Mouse (Mus musculus) MEL-GATA-1-ER (cell line): ENCODE results near the gene Dkkl1.
"Not testable (repeated sequence)": the region's sequence is repeated elsewhere in the genome, so short reads cannot be mapped to it uniquely, and the experiment has no call there.

ENCODE experiments used
- DNase-seq: peaks from one replicate; pipeline ENCODE4 v3.0.0-alpha.2; 2012; ENCODE audit warnings: low read depth; ENCODE audit errors: extremely low read depth

The Dkkl1 gene

GRCm38 (mm10) chr7:45211851-45212251 lies at the start of gene Dkkl1:
TSS of gene Dkkl1 (minus strand) at chr7:45212147.
- DNase-seq = peak; percentile 56

DNA sequence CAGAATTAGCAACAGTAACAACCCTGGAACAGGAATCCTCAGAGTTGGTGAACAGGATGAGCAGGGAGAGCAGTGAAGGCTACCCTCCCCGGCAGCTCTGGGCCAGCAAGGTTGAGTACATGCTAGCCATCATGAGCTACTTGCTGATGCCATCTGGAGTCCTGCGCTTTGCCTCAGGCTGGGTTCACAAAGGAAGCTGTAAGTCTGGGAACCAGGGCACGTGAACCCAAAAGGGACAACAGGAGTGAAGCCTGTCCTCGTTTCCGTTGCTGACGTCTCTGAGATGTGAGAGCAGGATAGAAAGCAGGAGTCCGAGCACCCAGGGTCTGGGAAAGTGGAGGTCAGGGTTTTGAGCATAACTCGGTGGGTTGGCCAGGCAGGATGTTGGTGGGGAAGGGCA lies 47.3 kb upstream of the Dkkl1 start:
- DNase-seq = no peak

GRCm38 (mm10) chr7:45257063-45257840 lies 45.3 kb upstream of the Dkkl1 start:
- no peak for DNase-seq

GRCm38 (mm10) chr7:45255822-45256221 lies 43.9 kb upstream of the Dkkl1 start:
- not testable (repeated sequence) for DNase-seq

GRCm38 (mm10) chr7:45253806-45254205 lies 41.9 kb upstream of the Dkkl1 start:
- no peak for DNase-seq

- DNase-seq = no peak
Observed at GRCm38 (mm10) chr7:45247666-45248065, 35.7 kb upstream of the Dkkl1 start.

- no peak for DNase-seq
Observed at GRCm38 (mm10) chr7:45241389-45241749, 29.4 kb upstream of the Dkkl1 start.

DNA sequence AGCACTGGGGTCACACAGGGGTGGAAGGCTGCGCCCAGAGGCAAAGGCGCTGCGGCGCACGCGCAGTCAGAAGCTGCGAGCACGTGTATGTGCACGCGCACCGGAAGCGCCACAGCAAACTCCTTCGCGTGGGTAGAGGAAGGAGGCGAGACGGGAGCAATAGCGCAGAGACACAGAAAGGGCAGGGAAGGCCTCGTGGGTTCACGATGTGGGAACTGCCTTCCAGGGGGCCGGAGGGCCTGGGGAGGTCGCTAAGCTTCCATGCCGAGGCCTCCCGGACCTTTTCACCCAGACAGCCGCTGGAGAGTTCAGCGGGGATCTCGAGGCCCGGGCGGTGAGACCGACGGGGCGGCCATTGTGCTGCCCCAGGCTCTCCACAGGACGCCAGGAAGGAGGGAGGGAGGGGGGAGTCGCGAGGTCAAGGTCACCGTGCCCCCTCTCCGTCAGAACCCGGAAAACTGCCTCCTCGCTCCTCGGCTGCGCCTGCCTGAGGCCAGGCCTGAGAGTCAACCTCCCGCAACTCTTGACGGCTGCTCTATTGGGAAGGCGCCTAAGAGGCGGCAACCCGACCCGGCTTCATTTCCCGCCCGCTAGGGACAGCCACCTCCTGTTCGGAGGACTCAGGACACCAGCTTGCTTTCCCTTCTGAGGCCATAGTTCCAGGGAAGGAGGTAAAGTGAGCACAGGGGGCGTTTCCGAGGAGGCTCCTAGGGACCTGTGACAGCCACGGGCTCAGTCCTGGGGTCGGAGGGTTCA lies 28.9 kb upstream of the Dkkl1 start, which contains the start of gene Slc6a16:
Gene Slc6a16 (plus strand): TSS at position 453 of the 756 bp plus-strand sequence.
- no peak for DNase-seq

- DNase-seq = no peak
Observed at GRCm38 (mm10) chr7:45240109-45240508, 28.2 kb upstream of the Dkkl1 start.

DNA sequence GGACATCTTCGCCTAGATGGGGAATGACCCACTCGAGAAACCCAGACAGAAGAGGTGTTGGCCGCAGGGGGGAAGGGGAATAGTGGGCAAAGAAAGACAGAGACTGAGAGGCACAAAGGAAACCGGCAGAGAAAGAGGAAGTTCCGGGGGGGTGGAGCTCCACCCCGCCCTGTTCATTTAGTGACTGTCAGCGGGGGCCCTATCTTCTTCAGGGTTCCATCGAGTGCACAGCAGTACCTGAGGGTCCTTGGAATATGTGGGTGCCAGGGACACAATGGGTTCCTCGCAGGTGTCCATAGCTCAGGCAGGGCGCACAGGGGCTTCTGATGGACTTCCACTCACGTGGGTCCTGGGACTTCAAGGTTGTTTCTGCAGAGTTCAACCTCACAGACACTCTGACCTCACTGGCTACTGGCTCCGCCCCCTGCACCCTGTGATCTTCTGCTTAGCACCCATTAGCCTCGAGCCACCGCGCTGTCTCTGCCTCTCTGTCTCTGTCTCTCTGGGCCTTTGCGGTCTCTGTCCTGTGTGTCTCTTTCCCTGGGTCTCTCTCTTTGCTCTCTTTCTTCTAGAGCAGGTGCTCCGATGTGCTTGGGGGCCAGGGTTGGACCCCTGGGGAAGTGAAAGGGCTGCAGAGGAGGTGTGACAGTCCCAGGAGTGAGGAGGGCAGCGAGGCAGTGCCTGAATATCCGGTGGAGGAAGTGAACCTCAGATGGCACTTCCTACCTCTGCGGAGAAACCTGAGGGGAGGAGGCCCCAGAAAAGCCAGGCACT lies 27.0 kb upstream of the Dkkl1 start, which contains the start of gene Cd37:
Gene Cd37 (minus strand): TSS at position 393 of the 774 bp plus-strand sequence.
- peak; percentile 87 for DNase-seq

DNA sequence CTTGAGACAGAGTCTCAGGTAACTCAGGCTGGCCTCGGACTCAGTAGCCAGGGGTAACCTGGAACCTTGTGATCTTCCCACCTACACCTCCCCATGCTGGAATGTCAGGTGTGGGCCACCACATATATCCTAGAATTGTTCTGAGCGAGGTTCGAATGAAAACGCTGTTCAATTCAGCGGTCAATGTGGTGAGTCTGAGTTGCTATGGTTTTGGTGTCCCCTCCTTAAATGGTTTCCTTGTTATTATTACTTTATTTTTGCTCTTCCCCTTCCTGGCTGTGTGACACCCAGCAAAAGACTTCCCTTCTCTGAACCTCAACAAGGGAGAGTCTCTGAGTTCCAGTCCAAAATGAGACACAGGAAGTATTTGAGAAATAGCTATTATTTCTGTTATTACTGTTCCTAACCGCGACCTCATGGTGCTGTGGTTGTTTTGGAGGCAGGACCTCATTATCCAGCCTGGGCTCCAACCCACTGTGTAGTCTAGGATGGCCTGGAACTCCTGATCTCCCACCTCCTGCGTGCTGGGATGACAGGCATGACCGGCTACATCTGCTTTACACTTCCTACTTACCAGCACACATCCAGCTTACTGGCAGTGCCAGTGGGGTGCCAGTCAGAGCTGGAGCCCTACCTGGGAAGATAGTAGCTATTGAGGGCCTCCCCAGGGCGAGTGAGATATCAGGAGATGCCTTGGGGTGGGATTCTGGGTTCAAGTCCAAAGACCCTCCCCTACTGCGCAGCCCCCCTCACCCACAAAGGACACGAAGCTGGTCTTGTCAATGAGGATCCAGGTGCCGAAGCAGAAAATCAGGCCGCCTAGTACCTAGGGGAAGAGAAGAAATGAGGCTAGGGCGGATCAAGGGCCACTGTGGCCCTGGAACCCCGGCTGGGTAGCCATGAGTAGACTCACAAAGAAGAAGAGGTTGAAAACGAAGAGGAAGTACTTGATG lies 26.1 kb upstream of the Dkkl1 start:
- DNase-seq = peak; percentile 40

DNA sequence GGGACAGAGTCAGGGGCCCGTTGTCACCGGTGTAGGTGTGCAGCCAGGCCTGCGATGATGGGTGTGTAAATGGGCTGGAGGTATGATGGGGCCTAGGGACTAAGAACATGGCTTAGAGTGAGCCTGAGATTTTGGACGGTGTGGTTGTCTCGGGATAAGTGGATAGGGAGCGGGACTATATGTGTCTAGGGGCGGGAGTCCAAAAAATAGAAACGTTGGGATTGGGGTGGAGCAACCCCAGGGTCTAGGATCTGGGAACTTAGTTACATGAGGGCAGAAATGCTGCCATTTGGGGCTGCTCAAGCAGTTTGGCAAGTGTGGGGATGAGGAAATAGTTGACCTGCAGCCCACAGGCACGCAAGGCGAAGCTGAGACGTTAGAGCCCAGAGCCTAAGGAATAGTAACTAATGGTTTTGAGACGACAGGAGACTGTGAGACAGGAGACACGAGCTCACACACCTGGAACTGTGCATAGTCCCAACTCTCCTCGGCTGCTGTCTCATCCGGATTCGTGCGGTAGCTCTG lies 23.8 kb upstream of the Dkkl1 start:
- no peak for DNase-seq

GRCm38 (mm10) chr7:45234922-45235571 lies 23.1 kb upstream of the Dkkl1 start:
- DNase-seq = no peak

- DNase-seq = no peak
Observed at GRCm38 (mm10) chr7:45234333-45234841, 22.4 kb upstream of the Dkkl1 start.

GRCm38 (mm10) chr7:45233580-45234332 lies 21.8 kb upstream of the Dkkl1 start:
- DNase-seq = no peak

GRCm38 (mm10) chr7:45232716-45233465 lies 20.9 kb upstream of the Dkkl1 start:
- no peak for DNase-seq

DNA sequence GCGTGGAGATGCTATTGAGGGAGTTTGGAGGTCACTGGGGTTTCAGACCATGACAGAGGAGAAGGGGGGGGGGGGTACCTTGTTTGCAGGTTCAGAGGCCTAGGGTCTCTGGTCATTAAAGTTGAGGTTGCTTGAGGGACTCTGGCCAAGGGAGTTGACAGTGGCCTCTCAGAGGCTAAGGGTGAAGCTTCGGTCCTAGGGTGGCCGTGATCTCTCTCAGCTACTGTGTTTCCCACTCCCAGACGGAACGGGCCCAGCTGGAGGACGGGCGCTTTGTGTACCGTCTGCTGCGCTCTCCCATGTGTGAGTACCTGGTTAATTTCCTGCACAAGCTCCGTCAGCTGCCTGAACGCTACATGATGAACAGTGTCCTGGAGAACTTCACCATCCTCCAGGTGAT lies 20.0 kb upstream of the Dkkl1 start:
- DNase-seq = no peak

DNA sequence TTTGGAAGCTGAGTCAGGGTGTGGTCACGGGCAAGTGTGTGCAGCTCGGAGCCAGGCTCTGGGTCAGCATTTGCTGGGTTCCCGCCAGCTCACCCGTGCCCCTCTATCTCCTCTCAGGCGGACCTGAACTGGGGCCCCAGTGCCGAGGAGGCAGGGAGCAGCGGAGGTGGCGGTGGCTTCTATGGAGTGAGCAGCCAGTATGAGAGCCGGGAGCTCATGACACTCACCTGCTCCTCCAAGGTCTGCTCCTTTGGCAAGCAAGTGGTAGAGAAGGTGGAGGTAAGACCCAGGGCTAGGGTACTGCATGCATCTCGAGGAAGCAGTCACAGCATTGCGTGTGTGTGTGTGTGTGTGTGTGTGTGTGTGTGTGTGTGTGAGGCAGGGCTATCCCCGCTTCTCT lies 19.2 kb upstream of the Dkkl1 start:
- DNase-seq = no peak
